Mouse (Mus musculus) E14TG2a.4 (cell line): ENCODE measurements around the gene Axin2.

Experiments
- H3K27me3 ChIP-seq: 2 replicates; pipeline ENCODE4 v1.6.1; 2014; ENCODE audit warnings: low read length, control low read depth; ENCODE audit not compliant: insufficient read depth
- H3K36me3 ChIP-seq: 2 replicates; pipeline ENCODE4 v1.6.1; 2014; ENCODE audit warnings: low read length, control low read depth; ENCODE audit not compliant: insufficient read depth
- H3K4me1 ChIP-seq: replicated peaks from 2 replicates; pipeline ENCODE4 v1.6.1; 2014; ENCODE audit warnings: low read depth, low read length, control low read depth
- H3K4me3 ChIP-seq: replicated peaks from 2 replicates; pipeline ENCODE4 v1.5.1; 2014; ENCODE audit warnings: mild to moderate bottlenecking, low read length
- H3K9me3 ChIP-seq: 2 replicates; pipeline ENCODE4 v1.6.1; 2014; ENCODE audit warnings: low read length, control low read depth
- CTCF ChIP-seq: conservative IDR thresholded peaks from 2 replicates; pipeline ENCODE4 v1.5.1; 2014; ENCODE audit warnings: low read length
- NANOG ChIP-seq: IDR thresholded peaks from 2 replicates; pipeline ENCODE4 v1.6.1; 2014; ENCODE audit warnings: borderline replicate concordance, low read length, mixed read lengths
- POU5F1 ChIP-seq: IDR thresholded peaks from 2 replicates; pipeline ENCODE4 v1.6.1; 2014; ENCODE audit warnings: low read length, borderline replicate concordance

Axin2 gene

GRCm38 (mm10) chr11:108923781-108924180, 3.6 kb downstream of the Axin2 start:
- H3K36me3 ChIP-seq, result peaks cover 14% of the 10 kb centered on the region; the same call in 1 of the 2 replicates
- TF ChIP-seq CTCF (no peak), POU5F1 (no peak), NANOG (no peak)
- H3K4me1 ChIP-seq, result peaks cover 60% of the 10 kb centered on the region
- H3K4me3 ChIP-seq, result peak overlapping the region; percentile 61; the same call in 1 of the 2 replicates
- H3K9me3 ChIP-seq, result no peaks in the 10 kb centered on the region
- peaks cover 26% of the 10 kb centered on the region for H3K27me3 ChIP-seq

GRCm38 (mm10) chr11:108924346-108924745, 4.2 kb downstream of the Axin2 start:
- H3K4me3 ChIP-seq, result no peak overlapping the region
- H3K4me1 ChIP-seq, result peaks cover 60% of the 10 kb centered on the region
- TF ChIP-seq POU5F1, result no peak
- no peak for TF ChIP-seq NANOG
- no peak for TF ChIP-seq CTCF
- H3K9me3 ChIP-seq, result no peaks in the 10 kb centered on the region
- H3K27me3 ChIP-seq, result peaks cover 26% of the 10 kb centered on the region
- H3K36me3 ChIP-seq, result peaks cover 14% of the 10 kb centered on the region; the same call in 1 of the 2 replicates

DNA sequence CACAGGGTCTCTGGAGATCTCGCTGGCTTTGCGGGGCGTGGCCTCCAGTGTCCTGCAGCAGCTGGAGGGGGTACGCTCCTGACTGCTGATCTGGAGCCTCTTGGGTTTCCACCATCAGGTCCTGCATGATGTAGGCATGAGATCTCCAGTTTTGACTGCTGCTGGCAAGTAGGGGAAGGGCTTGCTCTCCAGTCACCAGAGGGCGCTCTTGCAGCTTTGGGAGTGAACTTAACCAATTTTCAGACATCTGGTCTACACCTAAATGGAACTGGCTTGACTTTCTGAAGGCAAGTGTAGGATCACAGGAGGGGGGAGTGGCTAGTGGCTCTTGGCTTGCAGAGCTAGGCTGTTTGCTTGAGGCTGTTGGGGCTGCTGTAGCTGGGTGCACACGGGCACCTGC, 5.1 kb downstream of the Axin2 start:
- H3K9me3 ChIP-seq, result no peaks in the 10 kb centered on the region
- H3K4me3 ChIP-seq, result no peak overlapping the region
- H3K4me1 ChIP-seq, result peaks cover 62% of the 10 kb centered on the region
- H3K27me3 ChIP-seq, result peaks cover 26% of the 10 kb centered on the region
- H3K36me3 ChIP-seq, result peaks cover 14% of the 10 kb centered on the region; the same call in 1 of the 2 replicates
- TF ChIP-seq NANOG, result no peak
- TF ChIP-seq CTCF, result peak; percentile 87
- no peak for TF ChIP-seq POU5F1

DNA sequence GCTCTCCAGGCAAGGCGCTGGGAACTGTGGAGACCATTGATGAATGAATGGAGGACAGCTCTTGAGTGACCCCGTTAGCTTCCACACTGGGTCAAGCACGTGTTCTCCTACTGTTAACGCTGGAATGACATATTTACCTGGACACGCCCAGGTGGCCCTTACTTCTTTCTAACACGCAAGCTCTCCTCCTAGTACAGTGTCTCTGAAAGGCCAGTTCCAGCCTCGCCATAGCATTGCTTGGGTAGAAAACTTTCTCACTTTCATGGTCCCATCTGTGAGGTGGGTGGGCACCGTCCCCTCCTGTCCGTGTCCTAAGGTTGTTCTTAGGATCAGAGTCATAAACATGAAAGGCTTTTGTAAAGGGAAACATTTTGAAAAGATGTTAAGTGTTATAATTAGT, 5.7 kb downstream of the Axin2 start:
- H3K4me1 ChIP-seq, result peaks cover 67% of the 10 kb centered on the region
- H3K9me3 ChIP-seq, result no peaks in the 10 kb centered on the region
- no peak overlapping the region for H3K4me3 ChIP-seq
- peaks cover 26% of the 10 kb centered on the region for H3K27me3 ChIP-seq
- peaks cover 14% of the 10 kb centered on the region; the same call in 1 of the 2 replicates for H3K36me3 ChIP-seq
- no peak for TF ChIP-seq POU5F1
- TF ChIP-seq CTCF, result no peak
- no peak for TF ChIP-seq NANOG

DNA sequence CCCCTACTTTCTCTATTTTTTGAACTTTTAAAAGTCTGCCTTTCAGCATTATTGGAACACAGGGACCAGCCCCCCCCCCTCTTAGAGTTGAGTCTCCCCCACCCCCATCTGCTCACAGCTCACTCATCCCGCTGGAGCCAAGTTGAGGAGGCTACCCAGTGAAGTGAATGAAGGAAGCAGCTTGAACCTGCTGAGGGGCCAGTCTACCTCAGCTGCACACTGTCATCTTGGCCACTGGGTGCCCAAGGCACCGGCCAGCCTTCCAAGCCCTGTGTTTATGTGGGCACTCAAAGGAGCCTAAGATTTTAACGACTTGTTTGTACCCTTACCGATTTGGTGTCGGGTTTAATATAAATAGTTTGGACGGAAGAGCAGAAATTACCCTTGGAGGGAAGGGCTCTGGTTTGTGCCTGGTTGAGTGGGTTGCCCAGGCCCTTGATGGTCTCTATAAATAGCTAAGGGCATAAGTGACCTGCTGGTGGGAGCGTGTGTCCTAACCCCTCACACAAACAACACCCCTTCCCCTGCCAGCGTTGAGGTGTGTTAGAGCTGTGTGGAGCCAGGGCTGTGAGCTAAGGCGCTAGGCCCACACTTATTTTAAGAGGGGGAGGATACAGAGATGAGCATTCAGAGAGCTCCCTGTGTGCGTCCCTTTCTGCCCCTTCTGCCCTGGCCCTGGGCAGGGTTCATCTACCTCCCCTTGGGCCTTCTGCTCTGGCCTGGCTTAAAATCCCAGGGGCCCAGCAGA, 6.4 kb downstream of the Axin2 start:
- no peaks in the 10 kb centered on the region for H3K9me3 ChIP-seq
- H3K27me3 ChIP-seq, result peaks cover 25% of the 10 kb centered on the region
- TF ChIP-seq NANOG (no peak), CTCF (no peak), POU5F1 (no peak)
- H3K4me3 ChIP-seq, result no peak overlapping the region
- H3K4me1 ChIP-seq, result peaks cover 74% of the 10 kb centered on the region
- peaks cover 21% of the 10 kb centered on the region for H3K36me3 ChIP-seq

GRCm38 (mm10) chr11:108927093-108927444, 6.9 kb downstream of the Axin2 start:
- H3K4me3 ChIP-seq, result no peak overlapping the region
- no peaks in the 10 kb centered on the region for H3K9me3 ChIP-seq
- peaks cover 19% of the 10 kb centered on the region for H3K27me3 ChIP-seq
- TF ChIP-seq NANOG (no peak), POU5F1 (no peak), CTCF (no peak)
- peaks cover 27% of the 10 kb centered on the region for H3K36me3 ChIP-seq
- peaks cover 79% of the 10 kb centered on the region for H3K4me1 ChIP-seq

DNA sequence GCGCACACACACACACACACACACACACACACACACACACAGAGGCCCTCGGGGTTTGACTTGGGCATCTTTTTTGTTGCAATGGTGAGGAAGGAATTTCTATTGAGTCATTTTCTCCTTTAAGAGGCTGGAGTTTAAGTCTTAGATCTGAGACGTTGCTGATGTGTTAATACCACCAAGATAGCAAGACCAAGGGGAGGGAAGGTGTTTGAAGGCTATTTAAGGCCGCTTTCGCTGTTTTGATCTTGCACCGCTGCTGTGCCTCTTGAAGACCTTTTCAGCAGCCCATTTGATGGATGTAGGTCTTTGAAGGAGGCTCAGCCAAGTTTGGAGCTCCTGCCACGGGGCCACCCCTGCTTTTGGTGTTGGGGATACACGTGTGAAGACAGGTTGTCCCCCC, 7.9 kb downstream of the Axin2 start:
- Histone ChIP-seq H3K4me3 (no peak overlapping the region), H3K36me3 (peaks cover 32% of the 10 kb centered on the region)
- TF ChIP-seq CTCF (no peak), NANOG (no peak), POU5F1 (no peak)

DNA sequence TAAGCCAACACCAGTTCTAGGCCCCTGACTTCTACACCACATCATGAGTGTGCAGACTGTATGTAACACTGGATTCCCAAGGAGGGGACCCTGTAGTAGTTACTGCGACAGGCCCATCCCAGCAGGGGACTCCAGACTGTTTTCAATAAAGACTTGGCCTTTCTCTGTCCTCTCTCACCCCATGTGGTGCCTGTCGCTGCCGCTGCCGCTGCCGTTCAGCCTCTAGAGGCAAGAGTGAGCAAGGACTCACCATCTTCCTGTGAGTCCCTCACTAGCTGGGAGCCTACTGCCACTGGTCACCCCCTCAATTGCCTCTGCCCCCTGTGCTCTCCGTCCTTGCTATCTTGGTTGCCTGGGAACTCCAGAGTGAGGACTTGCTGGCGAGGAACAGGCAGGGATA, 8.6 kb downstream of the Axin2 start:
- H3K4me1 ChIP-seq, result peaks cover 69% of the 10 kb centered on the region
- H3K9me3 ChIP-seq, result no peaks in the 10 kb centered on the region
- H3K4me3 ChIP-seq, result no peak overlapping the region
- H3K27me3 ChIP-seq, result peaks cover 3% of the 10 kb centered on the region
- no peak for TF ChIP-seq NANOG
- TF ChIP-seq CTCF, result 0 out of 2 replicates have a peak, but pooled peaks have one; percentile 1
- H3K36me3 ChIP-seq, result peaks cover 31% of the 10 kb centered on the region

More for the DNA sequence above, 7.9 kb downstream of the Axin2 start:
- peaks cover 76% of the 10 kb centered on the region for H3K4me1 ChIP-seq
- H3K9me3 ChIP-seq, result no peaks in the 10 kb centered on the region
- H3K27me3 ChIP-seq, result peaks cover 10% of the 10 kb centered on the region
